Mouse (Mus musculus) lung, postnatal 0 days (tissue): ENCODE data around the gene Kazn.

ENCODE experiments used
- CTCF ChIP-seq: IDR thresholded peaks from 2 replicates; pipeline ENCODE4 v1.5.1; 2016; ENCODE audit warnings: antibody characterized with exemption, mild to moderate bottlenecking
- EP300 ChIP-seq: IDR thresholded peaks from 2 replicates; pipeline ENCODE4 v1.6.1; 2016; ENCODE audit warnings: antibody characterized with exemption, mild to moderate bottlenecking, control low read depth

DNA sequence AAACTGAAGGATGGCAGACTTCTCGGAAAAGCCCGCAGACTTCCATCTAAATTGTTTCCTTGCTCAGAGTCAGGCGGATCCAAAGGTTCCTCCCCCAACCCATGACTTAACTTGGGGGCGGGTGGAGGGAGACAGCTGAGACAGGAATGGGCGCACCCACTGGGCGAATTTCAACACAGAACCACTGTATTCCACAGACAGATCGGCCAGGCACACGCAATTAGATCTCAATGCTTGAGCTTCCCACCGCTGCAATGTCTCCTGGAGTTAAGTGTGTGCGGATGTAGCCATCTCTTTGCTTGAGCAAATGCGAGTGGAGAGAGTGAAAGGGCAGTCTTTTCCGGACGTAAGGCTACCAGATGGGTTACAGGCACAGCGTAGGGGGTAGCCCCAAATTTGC lies 1.2 kb downstream of the Kazn start:
- TF ChIP-seq CTCF (no peak), EP300 (peak; percentile 35; the same call in 1 of the 2 replicates)
